In the genomic region with DNA sequence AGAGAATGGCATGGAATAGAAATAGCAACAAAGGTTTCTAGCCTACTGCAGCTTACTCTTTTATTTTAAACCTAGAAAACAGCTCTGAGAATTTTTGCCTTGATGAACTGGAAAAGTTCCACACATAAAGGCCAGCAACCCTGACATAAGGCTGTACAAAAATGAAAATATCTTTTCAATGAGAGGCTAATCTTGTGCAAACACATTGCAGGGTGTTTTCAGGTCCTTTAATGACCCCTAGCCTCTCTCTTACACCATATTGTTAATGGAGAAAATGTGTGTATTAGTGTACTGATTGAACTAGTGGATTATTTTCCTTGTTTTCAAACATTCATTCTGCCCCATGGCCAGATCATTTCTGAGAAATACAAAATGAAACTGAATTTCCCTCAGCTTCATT, we compare ENCODE assay signal across 15 mouse cellular contexts.
"Had no signal": no experiment of that assay in that cellular context is flagged by ENCODE, and none has a peak within 500 bp of the region (broad histone marks: within the 10 kb centered on the region; RNA-seq: fewer than 3 reads in every experiment).

No protein-coding gene starts in this region.

- H3K27ac ChIP-seq: neural tube, embryonic 13.5 days; neural tube, embryonic 15.5 days; stomach, embryonic 15.5 days; stomach, postnatal 0 days had no signal

- DNase-seq: retina, postnatal 1 day; right cerebral cortex, adult 18-20 months; right cerebral cortex, postnatal 14 days; right cerebral cortex, postnatal 4 days; spleen, adult 18-20 months; thymus, adult 18-20 months; thymus, adult 2 months; thymus, postnatal 14 days; thymus, postnatal 25 days; thymus, postnatal 36 days; thymus, postnatal 4 days had no signal

- H3K36me3 ChIP-seq: neural tube, embryonic 13.5 days; neural tube, embryonic 15.5 days; stomach, embryonic 15.5 days had no signal

- H3K4me2 ChIP-seq: neural tube, embryonic 13.5 days; neural tube, embryonic 15.5 days; stomach, embryonic 15.5 days had no signal

- H3K27me3 ChIP-seq: neural tube, embryonic 13.5 days; neural tube, embryonic 15.5 days; stomach, embryonic 15.5 days had no signal

- H3K9me3 ChIP-seq: neural tube, embryonic 13.5 days; neural tube, embryonic 15.5 days; stomach, embryonic 15.5 days had no signal

- H3K9ac ChIP-seq: neural tube, embryonic 13.5 days; neural tube, embryonic 15.5 days; stomach, embryonic 15.5 days had no signal

- H3K4me1 ChIP-seq: neural tube, embryonic 13.5 days; neural tube, embryonic 15.5 days; stomach, embryonic 15.5 days had no signal

- H3K4me3 ChIP-seq: neural tube, embryonic 13.5 days; neural tube, embryonic 15.5 days; stomach, embryonic 15.5 days had no signal
